Mouse (Mus musculus) lung, postnatal 0 days (tissue): Measurements from ENCODE around the gene Ccdc117.
A peak's percentile ranks its signal among the peaks of the same experiment; 100 is the strongest.

Experiments
- CTCF ChIP-seq: IDR thresholded peaks from 2 replicates; pipeline ENCODE4 v1.5.1; 2016; ENCODE audit warnings: antibody characterized with exemption, mild to moderate bottlenecking
- EP300 ChIP-seq: IDR thresholded peaks from 2 replicates; pipeline ENCODE4 v1.6.1; 2016; ENCODE audit warnings: antibody characterized with exemption, mild to moderate bottlenecking, control low read depth

GRCm38 (mm10) chr11:5502351-5503051 is 39.5 kb downstream of the Ccdc117 start:
- TF ChIP-seq EP300 (peak; percentile 56; the same call in 1 of the 2 replicates), CTCF (no peak)
